Mouse (Mus musculus) MEL (cell line): Measurements from ENCODE around the gene Fam180a. TPM values are rescaled to one million over a fixed set of nuclear protein-coding genes. Genes with fewer than 3 reads are reported as not detected.

Experiments used
- DNase-seq: peaks from one replicate; pipeline ENCODE4 v3.0.0; 2011; ENCODE audit warnings: low read depth, low spot score
- H3K27ac ChIP-seq: 2 replicates; pipeline ENCODE4 v1.5.1; 2012; ENCODE audit warnings: low read depth, mild to moderate bottlenecking, control low read depth, low read length, moderate library complexity; ENCODE audit not compliant: control insufficient read depth
- H3K27me3 ChIP-seq, 2 experiments: fragments of 150-350 bp in 1 of 2; sonication (generic) in 1 of 2; 2 replicates each; pipeline ENCODE4 v1.6.1; 2012; ENCODE audit warnings: low read length in 2 of 2, mild to moderate bottlenecking in 2 of 2, improper control_type of control experiment in 1 of 2, moderate library complexity in 1 of 2; ENCODE audit not compliant: insufficient read depth in 2 of 2, control insufficient read depth in 1 of 2
- H3K36me3 ChIP-seq, 2 experiments: 2 replicates each; pipeline ENCODE4 v1.6.1; 2012 to 2014; ENCODE audit warnings: low read length in 2 of 2, improper control_type of control experiment in 1 of 2, inconsistent platforms in 1 of 2, mild to moderate bottlenecking in 1 of 2; ENCODE audit not compliant: insufficient read depth in 2 of 2, control insufficient read depth in 1 of 2
- H3K4me1 ChIP-seq, 2 experiments: fragments of 150-350 bp in 1 of 2; sonication (generic) in 1 of 2; 2 replicates each; pipeline ENCODE4 v1.6.1; 2012; ENCODE audit warnings: low read length in 2 of 2, improper control_type of control experiment in 1 of 2, mild to moderate bottlenecking in 1 of 2; ENCODE audit not compliant: insufficient read depth in 2 of 2, control insufficient read depth in 1 of 2
- H3K4me3 ChIP-seq, 2 experiments: fragments of 150-350 bp in 1 of 2; sonication (generic) in 1 of 2; 2 replicates each; pipeline ENCODE4 v1.5.1; 2012; ENCODE audit warnings: low read depth in 2 of 2, low read length in 2 of 2, mild to moderate bottlenecking in 2 of 2, moderate library complexity in 2 of 2, control low read depth in 1 of 2, improper control_type of control experiment in 1 of 2; ENCODE audit not compliant: control insufficient read depth in 1 of 2, insufficient read depth in 1 of 2
- H3K79me2 ChIP-seq: 2 replicates; pipeline ENCODE4 v1.6.1; 2012; ENCODE audit warnings: mild to moderate bottlenecking, low read length, moderate library complexity; ENCODE audit not compliant: control insufficient read depth, poor library complexity, insufficient read depth
- H3K9ac ChIP-seq: 2 replicates; pipeline ENCODE4 v1.6.1; 2012; ENCODE audit warnings: low read depth, mild to moderate bottlenecking, control low read depth, low read length, moderate library complexity; ENCODE audit not compliant: control insufficient read depth, poor library complexity, severe bottlenecking
- H3K9me3 ChIP-seq: fragments of 150-350 bp; sonication (generic); replicated peaks from 2 replicates; pipeline ENCODE4 v1.6.1; 2012; ENCODE audit warnings: mild to moderate bottlenecking, low read length, improper control_type of control experiment, moderate library complexity; ENCODE audit not compliant: insufficient read depth
- BHLHE40 ChIP-seq: IDR thresholded peaks from 2 replicates; pipeline ENCODE4 v1.6.1; 2012; ENCODE audit warnings: low read depth, mild to moderate bottlenecking, inconsistent platforms, low read length, improper control_type of control experiment, borderline replicate concordance
- CHD1 ChIP-seq: IDR thresholded peaks from 2 replicates; pipeline ENCODE4 v1.6.1; 2012; ENCODE audit warnings: low read depth, mild to moderate bottlenecking, inconsistent platforms, low read length, improper control_type of control experiment
- CTCF ChIP-seq, 3 experiments: IDR thresholded peaks in 2 of 3; conservative IDR thresholded peaks in 1 of 3; 2 replicates each; pipeline ENCODE4 v1.5.1; 2011 to 2012; ENCODE audit warnings: low read length in 3 of 3, low read depth in 2 of 3, mild to moderate bottlenecking in 2 of 3, improper control_type of control experiment in 1 of 3, inconsistent platforms in 1 of 3, mixed read lengths in 1 of 3, moderate library complexity in 1 of 3; ENCODE audit not compliant: control insufficient read depth in 1 of 3, insufficient read depth in 1 of 3, poor library complexity in 1 of 3, severe bottlenecking in 1 of 3
- ELF1 ChIP-seq: IDR thresholded peaks from 2 replicates; pipeline ENCODE4 v1.6.1; 2014; ENCODE audit warnings: low read depth, mild to moderate bottlenecking, inconsistent platforms, low read length, improper control_type of control experiment, moderate library complexity
- EP300 ChIP-seq, 2 experiments: IDR thresholded peaks; 2 replicates each; pipeline ENCODE4 v1.6.1; 2011; ENCODE audit warnings: improper control_type of control experiment in 2 of 2, low read length in 2 of 2, low read depth in 1 of 2, mild to moderate bottlenecking in 1 of 2
- ETS1 ChIP-seq: IDR thresholded peaks from 2 replicates; pipeline ENCODE4 v1.6.1; 2012; ENCODE audit warnings: low read depth, mild to moderate bottlenecking, inconsistent platforms, low read length, improper control_type of control experiment, moderate library complexity
- GABPA ChIP-seq: IDR thresholded peaks from 2 replicates; pipeline ENCODE4 v1.6.1; 2012; ENCODE audit warnings: low read depth, mild to moderate bottlenecking, inconsistent platforms, low read length, improper control_type of control experiment, moderate library complexity
- GATA1 ChIP-seq: IDR thresholded peaks from 2 replicates; pipeline ENCODE4 v1.6.1; 2011; ENCODE audit warnings: low read depth, low read length, improper control_type of control experiment
- HCFC1 ChIP-seq: IDR thresholded peaks from 2 replicates; pipeline ENCODE4 v1.6.1; 2012; ENCODE audit warnings: low read depth, mild to moderate bottlenecking, inconsistent platforms, low read length, improper control_type of control experiment, moderate library complexity
- JUND ChIP-seq: IDR thresholded peaks from 2 replicates; pipeline ENCODE4 v1.6.1; 2011; ENCODE audit warnings: low read depth, mild to moderate bottlenecking, improper control_type of control experiment, low read length
- MAFK ChIP-seq: IDR thresholded peaks from 2 replicates; pipeline ENCODE4 v1.6.1; 2011; ENCODE audit warnings: low read depth, mild to moderate bottlenecking, low read length, improper control_type of control experiment, borderline replicate concordance
- MEF2A ChIP-seq: IDR thresholded peaks from 2 replicates; pipeline ENCODE4 v1.6.1; 2014; ENCODE audit warnings: low read depth, mild to moderate bottlenecking, inconsistent platforms, low read length, improper control_type of control experiment; ENCODE audit not compliant: poor library complexity, insufficient replicate concordance, severe bottlenecking; ENCODE audit errors: extremely low read depth
- MYC ChIP-seq: IDR thresholded peaks from 2 replicates; pipeline ENCODE4 v1.6.1; 2011; ENCODE audit warnings: low read depth, mild to moderate bottlenecking, low read length, improper control_type of control experiment, moderate library complexity
- POLR2AphosphoS5 ChIP-seq: IDR thresholded peaks from 2 replicates; pipeline ENCODE4 v1.6.1; 2012; ENCODE audit warnings: low read depth, borderline replicate concordance, mild to moderate bottlenecking, inconsistent platforms, low read length, moderate library complexity, mixed read lengths
- RAD21 ChIP-seq: IDR thresholded peaks from 2 replicates; pipeline ENCODE4 v1.6.1; 2011; ENCODE audit warnings: mild to moderate bottlenecking, low read depth, low read length, improper control_type of control experiment
- RCOR1 ChIP-seq: IDR thresholded peaks from 2 replicates; pipeline ENCODE4 v1.6.1; 2012; ENCODE audit warnings: low read depth, mild to moderate bottlenecking, inconsistent platforms, low read length, improper control_type of control experiment
- SIN3A ChIP-seq: IDR thresholded peaks from 2 replicates; pipeline ENCODE4 v1.6.1; 2012; ENCODE audit warnings: low read length, improper control_type of control experiment, inconsistent platforms
- TAL1 ChIP-seq: IDR thresholded peaks from 2 replicates; pipeline ENCODE4 v1.6.1; 2012; ENCODE audit warnings: mild to moderate bottlenecking, inconsistent platforms, low read length, moderate library complexity, mixed read lengths
- TCF12 ChIP-seq: IDR thresholded peaks from 2 replicates; pipeline ENCODE4 v1.6.1; 2014; ENCODE audit warnings: low read depth, mild to moderate bottlenecking, inconsistent platforms, low read length, improper control_type of control experiment, moderate library complexity
- UBTF ChIP-seq: IDR thresholded peaks from 2 replicates; pipeline ENCODE4 v1.6.1; 2012; ENCODE audit warnings: low read depth, mild to moderate bottlenecking, inconsistent platforms, low read length, improper control_type of control experiment, moderate library complexity, borderline replicate concordance; ENCODE audit not compliant: insufficient read depth
- USF1 ChIP-seq: IDR thresholded peaks from 2 replicates; pipeline ENCODE4 v1.6.1; 2014; ENCODE audit warnings: low read depth, mild to moderate bottlenecking, inconsistent platforms, low read length, improper control_type of control experiment, moderate library complexity
- ZC3H11A ChIP-seq: IDR thresholded peaks from 2 replicates; pipeline ENCODE4 v1.6.1; 2012; ENCODE audit warnings: low read depth, mild to moderate bottlenecking, inconsistent platforms, low read length, improper control_type of control experiment
- ZMIZ1 ChIP-seq: IDR thresholded peaks from 2 replicates; pipeline ENCODE4 v1.6.1; 2012; ENCODE audit warnings: low read depth, mild to moderate bottlenecking, inconsistent platforms, low read length, improper control_type of control experiment, moderate library complexity
- ZNF384 ChIP-seq: IDR thresholded peaks from 2 replicates; pipeline ENCODE4 v1.6.1; 2012; ENCODE audit warnings: low read depth, mild to moderate bottlenecking, inconsistent platforms, low read length, improper control_type of control experiment
- polyA plus RNA-seq, 2 experiments: library from polyadenylated mRNA; stranded (reverse) in 1 of 2; unstranded in 1 of 2; fragments of >175 nt in 1 of 2; fragments of >200 nt in 1 of 2; gene quantifications; 2 replicates each; pipeline versions ENCODE4 v1.2.1 to v1.2.4; 2012; ENCODE audit warnings: low replicate concordance in 2 of 2, low read depth in 1 of 2; ENCODE audit not compliant: insufficient read length in 2 of 2, insufficient read depth in 1 of 2, missing spikeins in 1 of 2
- total RNA-seq: library from RNA; depleted of rRNA; stranded (reverse); fragments of 300-350 nt; gene quantifications from 2 replicates; pipeline ENCODE4 v1.2.3, GENCODE M21; 2012

Fam180a gene
- total and polyA plus RNA-seq, 3 experiments = not detected

- Histone ChIP-seq H3K9ac (no peak overlapping the region), H3K9me3 (no peaks in the 10 kb centered on the region), H3K4me1 (no peaks in the 10 kb centered on the region), H3K27ac (no peak overlapping the region), H3K27me3 (peaks cover 0 to 6% of the 10 kb centered on the region in 2 experiments; a peak in 3 of 4 replicates), H3K4me3 (no peak overlapping the region), H3K36me3 (no peaks in the 10 kb centered on the region), H3K79me2 (no peaks in the 10 kb centered on the region)
- TF ChIP-seq JUND = no peak
- no peak for TF ChIP-seq ZNF384
- TF ChIP-seq ZMIZ1 = no peak
- no peak for TF ChIP-seq GATA1
- TF ChIP-seq MEF2A = no peak
- no peak for TF ChIP-seq CTCF (IDR thresholded peaks at IDR 0.05 in 2 of 3, conservative IDR thresholded peaks at IDR 0.05 in 1 of 3; ENCODE audit: control insufficient read depth in 1 of 3, insufficient read depth in 1 of 3, low read depth in 2 of 3, low read length in 3 of 3, poor library complexity in 1 of 3, severe bottlenecking in 1 of 3)
- no peak for TF ChIP-seq CHD1
- TF ChIP-seq ZC3H11A = no peak
- no peak for TF ChIP-seq EP300 (IDR thresholded peaks at IDR 0.05; ENCODE audit: low read depth in 1 of 2, low read length in 2 of 2)
- no peak for TF ChIP-seq GABPA
- TF ChIP-seq TCF12 = no peak
- no peak for TF ChIP-seq ETS1
- no peak for TF ChIP-seq HCFC1
- TF ChIP-seq MAFK = no peak
- TF ChIP-seq RAD21 = no peak
- TF ChIP-seq MYC = no peak
- TF ChIP-seq ELF1 = no peak
- TF ChIP-seq SIN3A = no peak
- no peak for TF ChIP-seq POLR2AphosphoS5
- DNase-seq = no peak
Observed at GRCm38 (mm10) chr6:35307136-35307535, 18.8 kb downstream of the Fam180a start.

GRCm38 (mm10) chr6:35303355-35303900 is 22.5 kb downstream of the Fam180a start:
- Histone ChIP-seq H3K27me3 (peaks cover 0 to 2% of the 10 kb centered on the region in 2 experiments; a peak in 3 of 4 replicates), H3K36me3 (no peaks in the 10 kb centered on the region), H3K9me3 (no peaks in the 10 kb centered on the region), H3K4me3 (no peak overlapping the region), H3K79me2 (no peaks in the 10 kb centered on the region), H3K9ac (no peak overlapping the region), H3K4me1 (no peaks in the 10 kb centered on the region; a peak in 1 of 4 replicates), H3K27ac (no peak overlapping the region)
- no peak for TF ChIP-seq UBTF
- TF ChIP-seq RAD21 = no peak
- no peak for TF ChIP-seq TAL1
- no peak for TF ChIP-seq SIN3A
- no peak for TF ChIP-seq ZNF384
- no peak for TF ChIP-seq BHLHE40
- TF ChIP-seq ZMIZ1 = no peak
- TF ChIP-seq GATA1 = no peak
- no peak for TF ChIP-seq RCOR1
- TF ChIP-seq USF1 = no peak
- no peak for TF ChIP-seq MYC
- DNase-seq = no peak
